Mouse (Mus musculus) embryonic facial prominence, embryonic 11.5 days (tissue): ENCODE data around the gene Spdef. TPM values are rescaled to one million over a fixed set of nuclear protein-coding genes. Genes with fewer than 3 reads are reported as not detected.

Source experiments
- ATAC-seq: fragments of 200-750 bp; cut with Nextera tagmentation; replicated peaks from 2 replicates; pipeline ENCODE4 v1.8.0; 2017; ENCODE audit warnings: low read depth; ENCODE audit not compliant: insufficient number of reproducible peaks, low FRiP score, low TSS enrichment
- DNase-seq: peaks from one replicate; pipeline ENCODE4 v3.0.0-alpha.2; 2015; ENCODE audit warnings: low spot score
- H3K27ac ChIP-seq: fragments of 300-500 bp; sonication (generic); replicated peaks from 2 replicates; pipeline ENCODE4 v1.5.1; 2014; ENCODE audit warnings: mild to moderate bottlenecking, low read depth, low read length, control low read depth
- H3K27me3 ChIP-seq: fragments of 300-500 bp; sonication (generic); 2 replicates; pipeline ENCODE4 v1.6.1; 2014; ENCODE audit warnings: mild to moderate bottlenecking, low read length, moderate library complexity, mixed read lengths; ENCODE audit not compliant: control insufficient read depth, insufficient read depth
- H3K36me3 ChIP-seq: fragments of 300-500 bp; sonication (generic); replicated peaks from 2 replicates; pipeline ENCODE4 v1.6.1; 2014; ENCODE audit warnings: low read depth, mild to moderate bottlenecking, low read length, moderate library complexity, mixed read lengths; ENCODE audit not compliant: control insufficient read depth, insufficient read depth
- H3K4me1 ChIP-seq: fragments of 300-500 bp; sonication (generic); 2 replicates; pipeline ENCODE4 v1.6.1; 2014; ENCODE audit warnings: low read length, mixed read lengths; ENCODE audit not compliant: control insufficient read depth, insufficient read depth
- H3K4me2 ChIP-seq: fragments of 300-500 bp; sonication (generic); 2 replicates; pipeline ENCODE4 v1.6.1; 2014; ENCODE audit warnings: low read depth, mild to moderate bottlenecking, control low read depth, low read length, moderate library complexity
- H3K4me3 ChIP-seq: fragments of 300-500 bp; sonication (generic); 2 replicates; pipeline ENCODE4 v1.5.1; 2014; ENCODE audit warnings: low read depth, low read length, control low read depth
- H3K9ac ChIP-seq: fragments of 300-500 bp; sonication (generic); replicated peaks from 2 replicates; pipeline ENCODE4 v1.6.1; 2014; ENCODE audit warnings: mild to moderate bottlenecking, control low read depth, low read length
- H3K9me3 ChIP-seq: fragments of 300-500 bp; sonication (generic); replicated peaks from 2 replicates; pipeline ENCODE4 v1.6.1; 2016; ENCODE audit warnings: mild to moderate bottlenecking, low read length, inconsistent platforms, mixed read lengths; ENCODE audit not compliant: control insufficient read depth
- WGBS: fragments of 180-500 bp; shearing (Covaris S2); extraction: QIAGEN DNeasy Blood & Tissue Kit; methylation state at CpG from one replicate; pipeline ENCODE4 v1.1.7; 2014; 5-methylcytosine and 5-hydroxymethylcytosine counted together
- polyA plus RNA-seq: library from polyadenylated mRNA; unstranded; fragments of >200 nt; fragmentation: Nextera tagmentation; extraction: Ambion mirVana; gene quantifications from 2 replicates; pipeline ENCODE4 v1.2.1, GENCODE M21; 2014

The Spdef gene
- polyA plus RNA-seq, 1 experiment from 2014 or later = not detected

DNA sequence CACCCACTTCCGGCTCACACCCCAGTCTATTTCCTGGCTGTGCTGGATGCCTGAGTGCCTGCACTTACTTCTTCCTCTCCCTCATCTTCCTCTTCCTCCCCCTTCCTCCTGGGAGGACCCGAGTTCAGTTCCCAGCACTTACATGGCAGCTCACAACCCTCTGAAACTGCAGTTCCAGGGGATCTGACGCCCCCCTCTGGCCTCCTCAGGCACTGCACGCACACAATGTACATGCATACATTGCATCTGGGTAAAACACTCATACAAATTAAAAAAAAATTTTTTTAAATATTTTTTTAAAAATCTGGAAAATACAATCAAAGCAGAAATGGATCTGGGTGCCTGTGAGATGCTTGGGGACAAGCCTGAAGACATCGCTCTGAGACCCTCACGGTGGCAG lies 57.0 kb downstream of the Spdef start:
- H3K9me3 ChIP-seq = no peaks in the 10 kb centered on the region
- no peak overlapping the region for H3K4me2 ChIP-seq
- H3K27me3 ChIP-seq = no peaks in the 10 kb centered on the region
- no peak for DNase-seq
- H3K4me3 ChIP-seq = no peak overlapping the region
- no peaks in the 10 kb centered on the region for H3K36me3 ChIP-seq
- 77% methylated on average over 6 of the region's 6 CpGs for WGBS
- no peak overlapping the region for H3K27ac ChIP-seq
- no peaks in the 10 kb centered on the region for H3K4me1 ChIP-seq
- ATAC-seq = no peak
- no peak overlapping the region for H3K9ac ChIP-seq

Other genes with a start within 250 kb of the Spdef start
- gene Grm4, start 207.6 kb downstream of the Spdef start, polyA plus RNA-seq = 0.49 and 0.88 TPM in 2 replicates
- gene Hmga1, start 172.5 kb downstream of the Spdef start, polyA plus RNA-seq = 415 and 428 TPM in 2 replicates
- 13.3 and 16.7 TPM in 2 replicates for gene AI413582, start 163.2 kb downstream of the Spdef start, polyA plus RNA-seq
- 37.2 and 37.3 TPM in 2 replicates for gene Nudt3, start 105.5 kb downstream of the Spdef start, polyA plus RNA-seq
- gene RPS10-NUDT3, start 93.7 kb downstream of the Spdef start, polyA plus RNA-seq = not detected in 2 replicates
- gene Rps10, start 92.3 kb downstream of the Spdef start, polyA plus RNA-seq = 919 and 920 TPM in 2 replicates
- gene Pacsin1, start 73.4 kb downstream of the Spdef start, polyA plus RNA-seq = 4.7 and 6.4 TPM in 2 replicates
- gene D17Wsu92e, start 91.7 kb upstream of the Spdef start, polyA plus RNA-seq = 12.4 and 12.7 TPM in 2 replicates
- gene Snrpc, start 109.2 kb upstream of the Spdef start, polyA plus RNA-seq = 355 and 368 TPM in 2 replicates
- 5.2 and 6.4 TPM in 2 replicates for gene Uhrf1bp1, start 127.5 kb upstream of the Spdef start, polyA plus RNA-seq
- gene Anks1, start 180.4 kb upstream of the Spdef start, polyA plus RNA-seq = 12.3 and 13.3 TPM in 2 replicates
- 104 and 109 TPM in 2 replicates for gene Taf11, start 180.9 kb upstream of the Spdef start, polyA plus RNA-seq